Mouse (Mus musculus) intestine, postnatal 0 days (tissue): ENCODE data around the gene Wwtr1. TPM values are rescaled to one million over a fixed set of nuclear protein-coding genes. Genes with fewer than 3 reads are reported as not detected.
A peak's percentile ranks its signal among the peaks of the same experiment; 100 is the strongest.

Source experiments
- ATAC-seq: fragments of 200-750 bp; cut with Nextera tagmentation; 2 replicates; pipeline ENCODE4 v1.8.0; 2017; ENCODE audit warnings: mild to moderate bottlenecking, moderate TSS enrichment, moderate library complexity
- H3K27ac ChIP-seq: fragments of 300-500 bp; sonication (generic); 2 replicates; pipeline ENCODE4 v1.5.1; 2014; ENCODE audit warnings: mild to moderate bottlenecking, low read depth, low read length, moderate library complexity
- H3K27me3 ChIP-seq: fragments of 300-500 bp; sonication (generic); replicated peaks from 2 replicates; pipeline ENCODE4 v1.6.1; 2014; ENCODE audit warnings: low read length, mixed read lengths; ENCODE audit not compliant: control insufficient read depth, insufficient read depth
- H3K36me3 ChIP-seq: fragments of 300-500 bp; sonication (generic); 2 replicates; pipeline ENCODE4 v1.6.1; 2014; ENCODE audit warnings: mild to moderate bottlenecking, moderate library complexity; ENCODE audit not compliant: control insufficient read depth, insufficient read depth
- H3K4me1 ChIP-seq: fragments of 300-500 bp; sonication (generic); replicated peaks from 2 replicates; pipeline ENCODE4 v1.6.1; 2014; ENCODE audit warnings: antibody characterized with exemption, low read length, mixed read lengths; ENCODE audit not compliant: control insufficient read depth, insufficient read depth
- H3K4me2 ChIP-seq: fragments of 300-500 bp; sonication (generic); replicated peaks from 2 replicates; pipeline ENCODE4 v1.6.1; 2014; ENCODE audit warnings: low read depth, mild to moderate bottlenecking, moderate library complexity
- H3K4me3 ChIP-seq: fragments of 300-500 bp; sonication (generic); 2 replicates; pipeline ENCODE4 v1.5.1; 2014; ENCODE audit warnings: low read depth, low read length
- H3K9ac ChIP-seq: fragments of 300-500 bp; sonication (generic); 2 replicates; pipeline ENCODE4 v1.6.1; 2014; ENCODE audit warnings: mild to moderate bottlenecking, low read depth, low read length
- H3K9me3 ChIP-seq: fragments of 300-500 bp; sonication (generic); 2 replicates; pipeline ENCODE4 v1.6.1; 2016; ENCODE audit warnings: mixed run types; ENCODE audit not compliant: control insufficient read depth
- CTCF ChIP-seq: sonication (generic); IDR thresholded peaks from 2 replicates; pipeline ENCODE4 v1.5.1; 2016; ENCODE audit warnings: low read depth, mild to moderate bottlenecking, control low read depth, antibody characterized with exemption, moderate library complexity
- WGBS: fragments of 180-500 bp; shearing (Covaris S2); extraction: QIAGEN DNeasy Blood & Tissue Kit; methylation state at CpG from one replicate; pipeline ENCODE4 v1.1.7; 2014; 5-methylcytosine and 5-hydroxymethylcytosine counted together
- polyA plus RNA-seq: library from polyadenylated mRNA; unstranded; fragments of >200 nt; fragmentation: Nextera tagmentation; extraction: Ambion mirVana; gene quantifications from 2 replicates; pipeline ENCODE4 v1.2.1, GENCODE M21; 2015

Wwtr1 gene
- polyA plus RNA-seq = 13.6 and 14.6 TPM in 2 replicates

DNA sequence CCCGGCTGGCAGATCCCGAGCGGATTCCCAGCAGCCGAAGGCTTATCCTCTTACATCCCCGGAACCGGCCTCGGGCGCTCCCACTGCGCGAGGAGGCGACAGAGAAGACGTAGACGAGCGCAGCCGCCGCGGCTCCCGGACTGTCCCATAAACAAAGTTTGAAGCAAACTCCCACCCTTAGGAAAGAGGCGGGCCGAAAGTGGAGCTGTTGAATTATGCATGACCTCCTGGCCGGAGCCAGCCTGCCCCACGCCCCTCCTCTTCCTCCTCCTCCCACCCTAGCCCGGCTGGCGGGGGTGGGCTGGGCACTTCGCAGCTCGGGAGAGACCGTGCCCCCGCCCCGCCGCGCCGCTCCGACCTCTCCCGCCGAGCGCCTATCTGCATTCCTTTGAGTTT lies at the start of gene Wwtr1:
Gene Wwtr1 (minus strand): TSS at position 251 of the 396 bp plus-strand sequence.
- no peaks in the 10 kb centered on the region for H3K4me1 ChIP-seq
- TF ChIP-seq CTCF = no peak
- peak; percentile 78 for ATAC-seq

DNA sequence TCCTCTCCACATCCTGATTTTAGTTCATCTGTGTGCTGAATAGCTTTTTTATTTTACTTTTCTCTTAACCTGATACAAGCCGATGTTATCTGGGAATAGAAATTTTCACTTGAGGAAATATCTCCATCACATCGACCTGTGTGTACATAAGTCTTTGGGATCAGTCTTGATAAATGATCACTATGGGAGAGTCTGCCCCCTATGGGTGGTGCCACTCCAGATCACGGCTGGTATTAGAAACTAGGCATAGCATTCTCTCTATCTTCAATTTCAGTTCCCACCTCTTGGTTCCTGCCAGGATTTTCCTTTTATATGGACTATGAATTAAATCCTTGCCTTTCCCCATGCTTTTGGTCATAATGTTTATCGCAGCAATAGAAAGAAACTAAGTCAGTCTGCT lies 44.0 kb upstream of the Wwtr1 start:
- no peaks in the 10 kb centered on the region for H3K27me3 ChIP-seq
- H3K27ac ChIP-seq = no peak overlapping the region
- ATAC-seq = no peak
- no peak overlapping the region for H3K4me3 ChIP-seq
- H3K4me2 ChIP-seq = no peak overlapping the region
- H3K9ac ChIP-seq = no peak overlapping the region
- TF ChIP-seq CTCF = peak; percentile 51
- H3K9me3 ChIP-seq = no peaks in the 10 kb centered on the region
- no peaks in the 10 kb centered on the region for H3K36me3 ChIP-seq
- 62% methylated on average over 4 of the region's 4 CpGs for WGBS
- H3K4me1 ChIP-seq = no peaks in the 10 kb centered on the region

More for the DNA sequence above, at the start of gene Wwtr1:
- Histone ChIP-seq H3K4me2 (peak within 1 kb of the TSS; percentile 93), H3K27me3 (no peaks in the 10 kb centered on the region), H3K4me3 (peak within 1 kb of the TSS; percentile 80), H3K9me3 (no peaks in the 10 kb centered on the region), H3K27ac (peak within 1 kb of the TSS; percentile 82), H3K36me3 (no peaks in the 10 kb centered on the region), H3K9ac (peak within 1 kb of the TSS; percentile 75)
- under 1% methylated on average over 35 of the region's 36 CpGs for WGBS

DNA sequence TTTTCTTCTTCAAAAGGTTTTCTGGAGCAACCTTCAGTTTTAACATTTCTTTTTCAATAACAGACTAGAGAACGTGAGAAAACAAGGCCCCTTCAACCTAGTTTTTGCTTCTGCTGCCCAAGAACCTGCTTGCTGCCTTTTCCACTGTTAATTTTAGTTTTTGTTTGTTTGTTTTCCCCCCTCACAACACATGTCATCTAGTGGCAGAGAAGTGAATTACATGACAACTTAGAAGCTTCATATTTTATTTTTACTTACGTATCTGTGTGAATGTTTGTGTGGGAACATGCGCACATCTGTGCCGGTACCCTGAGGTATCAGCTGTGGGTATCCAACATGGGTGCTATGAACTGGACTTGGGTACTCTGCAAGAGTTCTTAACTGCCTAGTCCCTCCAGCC lies 39.9 kb upstream of the Wwtr1 start:
- ATAC-seq = no peak
- Histone ChIP-seq H3K4me1 (no peaks in the 10 kb centered on the region), H3K4me2 (no peak overlapping the region), H3K27ac (no peak overlapping the region), H3K9ac (no peak overlapping the region), H3K9me3 (no peaks in the 10 kb centered on the region), H3K4me3 (no peak overlapping the region), H3K36me3 (no peaks in the 10 kb centered on the region), H3K27me3 (no peaks in the 10 kb centered on the region)
- 90% methylated on average over 4 of the region's 4 CpGs for WGBS
- peak; percentile 45 for TF ChIP-seq CTCF

DNA sequence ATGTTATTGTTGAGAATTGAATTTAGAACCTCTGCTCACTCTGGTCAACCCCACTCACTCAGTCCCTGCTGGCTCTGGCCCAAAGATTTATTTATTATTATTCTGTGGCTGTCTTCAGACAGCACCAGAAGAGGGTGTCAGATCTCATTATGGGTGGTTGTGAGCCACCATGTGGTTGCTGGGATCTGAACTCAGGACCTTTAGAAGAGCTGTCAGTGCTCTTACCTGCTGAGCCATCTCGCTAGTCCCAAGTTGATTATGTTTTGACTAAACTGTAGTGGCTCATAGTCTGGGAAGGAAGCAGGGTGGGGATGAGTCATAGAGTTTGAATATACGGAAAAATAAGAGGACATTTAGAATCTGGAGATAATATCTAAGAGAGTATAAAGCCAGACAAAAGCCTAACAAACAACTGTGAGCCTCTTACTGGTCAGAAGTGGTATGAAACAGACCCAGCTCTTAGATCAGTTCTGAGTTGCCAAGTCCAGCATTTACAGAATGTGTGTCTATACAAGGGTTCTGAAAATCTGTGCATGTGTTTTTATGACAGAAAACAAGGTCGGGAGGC lies 36.8 kb upstream of the Wwtr1 start:
- H3K27ac ChIP-seq = no peak overlapping the region
- H3K36me3 ChIP-seq = no peaks in the 10 kb centered on the region
- H3K4me2 ChIP-seq = no peak overlapping the region
- no peak overlapping the region for H3K4me3 ChIP-seq
- no peak for ATAC-seq
- H3K9me3 ChIP-seq = no peaks in the 10 kb centered on the region
- no peak overlapping the region for H3K9ac ChIP-seq
- H3K27me3 ChIP-seq = no peaks in the 10 kb centered on the region
- no peaks in the 10 kb centered on the region for H3K4me1 ChIP-seq
- WGBS = 75% methylated on average over 3 of the region's 3 CpGs
- no peak for TF ChIP-seq CTCF

DNA sequence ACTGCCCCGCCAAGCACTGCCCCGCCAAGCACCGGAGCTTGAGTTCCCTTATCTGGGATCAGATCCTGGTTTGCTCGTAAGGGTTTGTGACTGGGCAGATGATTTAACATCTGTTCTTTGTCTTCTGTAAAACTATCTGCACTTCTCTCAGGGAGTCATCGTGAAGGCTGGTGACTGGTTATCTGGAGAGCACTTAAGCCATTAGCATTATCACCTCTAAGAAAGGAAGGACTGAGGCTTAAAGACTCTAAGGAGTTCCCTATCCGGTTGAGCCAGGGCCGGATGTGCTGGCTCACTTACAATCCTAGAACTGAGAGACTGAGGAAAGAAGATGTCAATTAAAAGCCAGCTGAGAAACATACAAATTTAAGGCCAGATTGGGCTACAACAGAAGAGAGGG lies 36.1 kb upstream of the Wwtr1 start:
- Histone ChIP-seq H3K4me1 (no peaks in the 10 kb centered on the region), H3K27me3 (no peaks in the 10 kb centered on the region), H3K9ac (no peak overlapping the region), H3K4me2 (no peak overlapping the region), H3K27ac (no peak overlapping the region), H3K4me3 (no peak overlapping the region), H3K9me3 (no peaks in the 10 kb centered on the region), H3K36me3 (no peaks in the 10 kb centered on the region)
- no peak for TF ChIP-seq CTCF
- ATAC-seq = no peak
- 55% methylated on average over 7 of the region's 7 CpGs for WGBS

DNA sequence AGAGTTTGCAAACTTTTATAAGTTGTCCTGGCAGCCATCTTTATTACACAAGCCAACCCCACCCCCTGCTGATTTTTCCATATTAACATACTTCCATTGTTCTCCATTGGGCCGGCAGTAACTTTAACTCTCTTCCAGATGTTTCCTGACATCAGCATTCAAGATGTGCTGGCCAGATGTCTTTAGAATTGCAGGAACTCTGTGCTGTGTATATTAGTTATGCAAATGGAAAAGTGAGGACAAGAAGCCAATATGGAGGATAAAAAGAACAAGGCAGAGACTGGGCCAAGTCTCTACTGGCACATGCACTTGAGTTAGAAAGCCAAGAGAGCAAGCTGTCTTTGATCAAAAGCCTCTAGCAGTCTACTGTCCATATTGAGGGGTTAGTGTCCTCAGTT lies 28.9 kb upstream of the Wwtr1 start:
- no peak for TF ChIP-seq CTCF
- Histone ChIP-seq H3K4me1 (no peaks in the 10 kb centered on the region), H3K27me3 (no peaks in the 10 kb centered on the region), H3K36me3 (no peaks in the 10 kb centered on the region), H3K4me3 (no peak overlapping the region), H3K9ac (no peak overlapping the region), H3K9me3 (no peaks in the 10 kb centered on the region), H3K27ac (no peak overlapping the region), H3K4me2 (no peak overlapping the region)
- no peak for ATAC-seq
- 68% methylated on average over 1 of the region's 1 CpGs for WGBS
